Mouse (Mus musculus): ENCODE results near the gene Catip. TPM values are rescaled to one million over a fixed set of nuclear protein-coding genes. Genes with fewer than 3 reads are reported as not detected.
"Not testable (repeated sequence)": the region's sequence is repeated elsewhere in the genome, so short reads cannot be mapped to it uniquely, and the experiment has no call there.

Catip gene
- polyA plus RNA-seq, 1 experiment: 10.2 TPM

DNA sequence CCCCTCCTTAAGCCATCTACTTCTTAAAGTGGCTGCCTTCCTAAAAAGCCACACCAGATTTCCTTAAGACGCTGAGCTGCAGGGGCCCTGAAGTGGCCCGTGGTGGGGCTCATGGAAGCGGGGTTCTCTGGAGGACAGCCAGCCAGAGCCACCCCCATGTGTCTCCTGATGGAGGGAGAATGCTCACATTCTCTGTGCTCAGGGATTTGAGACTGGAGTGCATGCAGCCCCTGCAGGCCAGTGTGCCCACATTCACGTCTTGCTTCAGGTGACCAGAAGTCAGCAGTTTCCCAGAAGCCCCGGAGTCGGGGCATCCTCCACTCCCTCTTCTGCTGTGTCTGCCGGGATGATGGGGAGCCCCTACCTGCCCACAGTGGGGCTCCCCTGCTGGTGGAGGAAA lies 31.1 kb downstream of the Catip start:
- WGBS: 20% methylated on average over 7 of the region's 7 CpGs
- TF ChIP-seq CTCF (IDR thresholded peaks at IDR 0.05; ENCODE audit: insufficient read depth, low read length): no peak
- TF ChIP-seq POLR2A (IDR thresholded peaks at IDR 0.05; ENCODE audit: borderline replicate concordance, extremely low read depth, low read depth, low read length): no peak

GRCm38 (mm10) chr1:74393697-74394096 lies 31.8 kb downstream of the Catip start:
- DNase-seq: no peak
- Histone ChIP-seq H3K4me1 (ENCODE audit: control insufficient read depth, insufficient read depth, low read length) (peaks cover 14% of the 10 kb centered on the region), H3K4me3 (replicated peaks; ENCODE audit: extremely low read depth, low read depth, low read length) (no peak overlapping the region)
- 83% methylated on average over 9 of the region's 9 CpGs for WGBS
- TF ChIP-seq POLR2A (IDR thresholded peaks at IDR 0.05; ENCODE audit: borderline replicate concordance, extremely low read depth, low read depth, low read length) (no peak), CTCF (IDR thresholded peaks at IDR 0.05; ENCODE audit: insufficient read depth, low read length) (no peak)

More for the DNA sequence above, 31.1 kb downstream of the Catip start:
- Histone ChIP-seq H3K4me1 (ENCODE audit: control insufficient read depth, insufficient read depth, low read length) (peaks cover 14% of the 10 kb centered on the region), H3K4me3 (replicated peaks; ENCODE audit: extremely low read depth, low read depth, low read length) (no peak overlapping the region)
- no peak for DNase-seq

DNA sequence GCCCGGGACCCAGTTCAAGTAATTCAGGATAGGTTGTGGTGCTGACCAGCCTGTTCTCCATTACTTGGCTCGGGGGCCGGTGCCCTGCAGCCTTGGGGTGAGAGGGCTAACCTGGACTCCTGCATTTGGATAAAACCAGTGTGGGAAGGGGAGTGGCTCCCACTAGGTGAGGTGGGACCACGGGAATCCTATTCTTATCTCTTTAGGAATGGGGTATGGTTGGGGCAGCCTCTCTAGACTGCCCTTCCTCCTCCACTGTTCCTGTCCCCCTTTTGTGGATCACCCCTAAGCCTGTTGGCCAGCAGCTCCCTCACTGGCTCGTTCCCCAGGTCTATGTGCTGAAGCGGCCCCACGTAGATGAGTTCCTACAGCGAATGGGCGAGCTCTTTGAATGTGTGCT lies 32.4 kb downstream of the Catip start:
- Histone ChIP-seq H3K4me1 (ENCODE audit: control insufficient read depth, insufficient read depth, low read length) (peaks cover 14% of the 10 kb centered on the region), H3K4me3 (replicated peaks; ENCODE audit: extremely low read depth, low read depth, low read length) (no peak overlapping the region)
- DNase-seq: no peak
- TF ChIP-seq POLR2A (IDR thresholded peaks at IDR 0.05; ENCODE audit: borderline replicate concordance, extremely low read depth, low read depth, low read length) (no peak), CTCF (IDR thresholded peaks at IDR 0.05; ENCODE audit: insufficient read depth, low read length) (no peak)
- WGBS: 84% methylated on average over 9 of the region's 9 CpGs

DNA sequence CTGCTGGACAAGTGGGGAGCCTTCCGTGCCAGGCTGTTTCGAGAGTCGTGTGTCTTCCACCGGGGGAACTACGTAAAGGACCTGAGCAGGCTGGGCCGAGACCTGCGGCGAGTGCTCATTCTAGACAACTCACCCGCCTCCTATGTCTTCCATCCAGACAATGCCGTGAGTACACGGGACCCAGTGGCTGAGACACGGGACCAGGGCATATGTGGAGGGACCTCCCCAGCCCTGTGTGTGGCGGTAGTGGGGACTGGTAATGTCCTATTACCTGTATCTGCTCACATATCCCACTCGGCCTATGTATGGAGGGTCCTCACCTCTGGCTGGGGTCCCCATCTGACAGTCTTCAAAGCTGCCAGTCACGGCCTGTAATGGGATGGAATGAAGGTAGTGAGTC lies 33.0 kb downstream of the Catip start:
- 86% methylated on average over 15 of the region's 15 CpGs for WGBS
- Histone ChIP-seq H3K4me1 (ENCODE audit: control insufficient read depth, insufficient read depth, low read length) (peaks cover 11% of the 10 kb centered on the region), H3K4me3 (replicated peaks; ENCODE audit: extremely low read depth, low read depth, low read length) (no peak overlapping the region)
- TF ChIP-seq CTCF (IDR thresholded peaks at IDR 0.05; ENCODE audit: insufficient read depth, low read length): no peak
- TF ChIP-seq POLR2A (IDR thresholded peaks at IDR 0.05; ENCODE audit: borderline replicate concordance, extremely low read depth, low read depth, low read length): no peak
- DNase-seq: no peak

DNA sequence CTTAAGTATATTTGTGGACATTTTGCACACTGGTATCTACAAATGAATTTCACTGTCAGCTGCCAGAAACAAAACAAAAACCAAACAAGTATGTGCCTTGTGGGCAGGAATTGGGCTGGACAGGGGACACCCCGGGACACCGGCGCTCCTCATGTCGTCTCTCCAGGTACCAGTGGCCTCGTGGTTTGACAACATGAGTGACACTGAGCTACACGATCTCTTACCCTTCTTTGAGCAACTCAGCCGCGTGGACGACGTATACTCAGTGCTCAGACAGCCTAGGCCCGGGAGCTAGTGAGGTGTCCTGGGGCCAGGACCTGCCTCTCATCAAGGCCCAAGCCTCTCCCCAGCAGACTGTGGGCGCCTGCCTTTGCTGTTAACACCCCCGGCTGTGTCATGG lies 33.4 kb downstream of the Catip start:
- no peak for TF ChIP-seq POLR2A (IDR thresholded peaks at IDR 0.05; ENCODE audit: borderline replicate concordance, extremely low read depth, low read depth, low read length)
- no peak for TF ChIP-seq CTCF (IDR thresholded peaks at IDR 0.05; ENCODE audit: insufficient read depth, low read length)
- 75% methylated on average over 13 of the region's 13 CpGs for WGBS
- peaks cover 7% of the 10 kb centered on the region for H3K4me1 ChIP-seq (ENCODE audit: control insufficient read depth, insufficient read depth, low read length)
- H3K4me3 ChIP-seq (replicated peaks; ENCODE audit: extremely low read depth, low read depth, low read length): no peak overlapping the region
- DNase-seq: no peak

DNA sequence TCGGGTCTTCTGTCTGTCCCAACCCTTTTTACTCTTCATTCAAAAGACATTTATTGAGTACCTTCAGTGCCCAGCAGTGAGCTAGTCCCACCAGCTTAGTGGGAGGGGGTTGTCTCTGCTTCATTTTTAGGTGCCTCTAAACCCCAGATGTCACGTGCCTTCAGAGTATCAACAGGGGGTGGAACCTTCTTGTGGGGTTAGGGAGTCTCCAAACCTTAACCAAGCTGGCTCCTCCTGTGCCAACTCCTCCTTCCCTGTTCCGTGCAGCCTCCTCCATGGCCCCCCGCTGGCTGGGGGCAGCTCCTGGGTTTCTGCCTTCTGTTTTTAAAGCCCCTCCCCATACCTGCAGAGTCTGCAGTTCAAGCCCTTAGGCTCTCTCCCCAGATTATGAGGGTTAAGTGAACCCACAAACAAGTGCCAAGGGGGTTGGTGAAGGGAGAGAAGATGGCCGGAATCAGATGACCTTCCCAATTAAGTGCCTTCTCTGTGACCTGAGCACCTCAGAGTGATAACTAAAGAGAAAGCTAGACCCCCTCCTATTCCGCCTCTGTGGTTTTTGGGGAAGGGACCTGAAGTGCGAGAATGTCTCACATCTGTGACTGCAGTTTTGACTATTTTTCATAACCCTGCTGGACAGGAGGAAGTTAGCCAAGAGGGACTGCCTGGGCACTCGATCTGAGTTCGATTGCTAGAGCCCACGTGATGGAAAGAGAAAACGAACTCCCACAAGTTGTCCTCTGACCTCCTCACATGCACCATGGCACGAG lies 34.7 kb downstream of the Catip start:
- 8% methylated on average over 12 of the region's 12 CpGs for WGBS
- peak; percentile 59 for DNase-seq

DNA sequence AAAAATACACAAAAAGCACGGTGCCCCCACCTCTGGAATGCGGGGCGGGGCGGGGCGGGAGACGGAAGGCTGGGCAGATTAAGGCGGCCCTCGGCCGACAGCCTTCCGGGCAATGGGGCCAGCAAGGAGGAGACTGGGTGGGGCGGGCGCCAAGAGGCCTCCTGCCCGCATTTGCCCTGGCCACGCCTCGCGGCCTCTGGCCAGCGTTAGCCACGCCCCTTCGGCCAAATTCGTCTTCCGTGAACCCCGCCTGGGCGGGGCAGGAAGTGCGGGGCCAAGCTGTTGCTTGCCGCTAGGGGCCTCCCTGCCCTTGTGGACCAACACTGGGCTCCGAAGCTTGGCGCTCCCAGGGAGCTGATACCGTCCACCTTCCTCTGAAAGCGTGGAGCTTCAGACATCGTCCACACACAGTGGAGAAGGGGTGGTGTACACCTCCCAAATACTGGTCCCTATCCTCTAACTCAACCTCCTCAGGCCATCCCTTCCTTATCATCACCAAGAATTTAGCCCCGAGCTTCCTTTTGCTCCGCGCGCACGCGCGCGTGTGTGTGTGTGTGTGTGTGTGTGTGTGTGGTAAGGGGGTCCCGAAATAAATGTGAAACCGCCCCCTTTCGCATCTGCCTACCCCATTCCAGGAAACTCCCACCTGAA lies 35.5 kb downstream of the Catip start:
- Histone ChIP-seq H3K4me3 (replicated peaks; ENCODE audit: extremely low read depth, low read depth, low read length) (peak overlapping the region; percentile 65), H3K4me1 (ENCODE audit: control insufficient read depth, insufficient read depth, low read length) (peaks cover 5% of the 10 kb centered on the region)
- peak; percentile 97 for TF ChIP-seq POLR2A (IDR thresholded peaks at IDR 0.05; ENCODE audit: borderline replicate concordance, extremely low read depth, low read depth, low read length)
- peak; percentile 69 for TF ChIP-seq CTCF (IDR thresholded peaks at IDR 0.05; ENCODE audit: insufficient read depth, low read length)
- WGBS: under 1% methylated on average over 41 of the region's 41 CpGs
- peak; percentile 99 for DNase-seq

More for the DNA sequence above, 34.7 kb downstream of the Catip start:
- peak overlapping the region; percentile 12 for H3K4me3 ChIP-seq (replicated peaks; ENCODE audit: extremely low read depth, low read depth, low read length)
- not testable (repeated sequence) for H3K4me1 ChIP-seq (ENCODE audit: control insufficient read depth, insufficient read depth, low read length)

- peak; percentile 60 for TF ChIP-seq CTCF (IDR thresholded peaks at IDR 0.05; ENCODE audit: insufficient read depth, low read length)
- peak; percentile 16; the same call in 1 of the 2 replicates for TF ChIP-seq POLR2A (IDR thresholded peaks at IDR 0.05; ENCODE audit: borderline replicate concordance, extremely low read depth, low read depth, low read length)
- Histone ChIP-seq H3K4me1 (ENCODE audit: control insufficient read depth, insufficient read depth, low read length) (peaks cover 1% of the 10 kb centered on the region), H3K4me3 (replicated peaks; ENCODE audit: extremely low read depth, low read depth, low read length) (peak overlapping the region; percentile 65)
- WGBS: 3% methylated on average over 11 of the region's 11 CpGs
- DNase-seq: peak; percentile 71
Measured at GRCm38 (mm10) chr1:74397919-74398451, 36.1 kb downstream of the Catip start.

- TF ChIP-seq CTCF (IDR thresholded peaks at IDR 0.05; ENCODE audit: insufficient read depth, low read length) (no peak), POLR2A (IDR thresholded peaks at IDR 0.05; ENCODE audit: borderline replicate concordance, extremely low read depth, low read depth, low read length) (no peak)
- 57% methylated on average over 3 of the region's 3 CpGs for WGBS
- no peak for DNase-seq
- Histone ChIP-seq H3K4me1 (ENCODE audit: control insufficient read depth, insufficient read depth, low read length) (no peaks in the 10 kb centered on the region), H3K4me3 (replicated peaks; ENCODE audit: extremely low read depth, low read depth, low read length) (no peak overlapping the region)
Measured at GRCm38 (mm10) chr1:74400531-74400930, 38.6 kb downstream of the Catip start.

Data from lung, adult 2 months (tissue).